Mouse (Mus musculus) thymus, postnatal 0 days (tissue): ENCODE measurements around the gene Thrap3. TPM values are rescaled to one million over a fixed set of nuclear protein-coding genes. Genes with fewer than 3 reads are reported as not detected.

Source experiments
- DNase-seq: peaks from one replicate; pipeline ENCODE4 v3.0.0-alpha.2; 2015; ENCODE audit warnings: low spot score
- polyA plus RNA-seq: library from polyadenylated mRNA; unstranded; fragments of >200 nt; fragmentation: Nextera tagmentation; extraction: Ambion mirVana; gene quantifications from 2 replicates; pipeline ENCODE4 v1.2.1, GENCODE M21; 2015

Thrap3 gene
- polyA plus RNA-seq, 1 experiment from 2014 or later, result 202 TPM

GRCm38 (mm10) chr4:126147533-126148160, 54.9 kb downstream of the Thrap3 start, which contains the start of gene Eva1b:
Gene Eva1b, plus strand, starts transcription at chr4:126147744.
- no peak for DNase-seq

GRCm38 (mm10) chr4:126146974-126147532, 55.5 kb downstream of the Thrap3 start:
- DNase-seq, result no peak

- DNase-seq, result no peak
Measured at GRCm38 (mm10) chr4:126145396-126145795, 57.2 kb downstream of the Thrap3 start.

GRCm38 (mm10) chr4:126141021-126141420, 61.5 kb downstream of the Thrap3 start:
- DNase-seq, result no peak

- no peak for DNase-seq
Measured at GRCm38 (mm10) chr4:126137773-126138172, 64.8 kb downstream of the Thrap3 start.

GRCm38 (mm10) chr4:126134639-126135038, 67.9 kb downstream of the Thrap3 start:
- DNase-seq, result no peak

- no peak for DNase-seq
Measured at GRCm38 (mm10) chr4:126134236-126134635, 68.3 kb downstream of the Thrap3 start.

GRCm38 (mm10) chr4:126132636-126133264, 69.8 kb downstream of the Thrap3 start:
- no peak for DNase-seq

GRCm38 (mm10) chr4:126131290-126132121, 71.1 kb downstream of the Thrap3 start:
- DNase-seq, result no peak

- no peak for DNase-seq
Measured at GRCm38 (mm10) chr4:126130502-126130901, 72.1 kb downstream of the Thrap3 start.

GRCm38 (mm10) chr4:126123309-126124040, 79.1 kb downstream of the Thrap3 start:
- DNase-seq, result no peak

- no peak for DNase-seq
Measured at GRCm38 (mm10) chr4:126120506-126120905, 82.1 kb downstream of the Thrap3 start.

GRCm38 (mm10) chr4:126120052-126120451, 82.5 kb downstream of the Thrap3 start:
- DNase-seq, result no peak

GRCm38 (mm10) chr4:126119051-126119450, 83.5 kb downstream of the Thrap3 start:
- no peak for DNase-seq

- DNase-seq, result no peak
Measured at GRCm38 (mm10) chr4:126118651-126119050, 83.9 kb downstream of the Thrap3 start.

GRCm38 (mm10) chr4:126117116-126117515, 85.4 kb downstream of the Thrap3 start:
- no peak for DNase-seq

- no peak for DNase-seq
Measured at GRCm38 (mm10) chr4:126115871-126116521, 86.6 kb downstream of the Thrap3 start.

- DNase-seq, result no peak
Measured at GRCm38 (mm10) chr4:126115411-126115810, 87.1 kb downstream of the Thrap3 start.
